In genomic region chr7:63913724-63914692, GRCm38 (mm10) we compare ENCODE assay signal across 8 mouse cellular contexts. TPM values are rescaled to one million over a fixed set of nuclear protein-coding genes. Genes with fewer than 3 reads are reported as not detected.
DNase-seq lines count a peak whose midpoint lies in the region; ATAC-seq and TF ChIP-seq lines count a peak whose summit lies in the region.

No protein-coding gene starts in this region.

- H3K36me3 ChIP-seq in intestine, embryonic 14.5 days (ENCODE audit: control insufficient read depth, insufficient read depth, low read length) = no peaks in the 10 kb centered on the region
- H3K36me3 ChIP-seq in midbrain, embryonic 13.5 days = no peaks in the 10 kb centered on the region

- no peak overlapping the region for H3K4me2 ChIP-seq in intestine, embryonic 14.5 days (ENCODE audit: low read length)
- H3K4me2 ChIP-seq in midbrain, embryonic 13.5 days (replicated peaks) = no peak overlapping the region

- no peak overlapping the region for H3K9ac ChIP-seq in intestine, embryonic 14.5 days (ENCODE audit: low read length)
- no peak overlapping the region for H3K9ac ChIP-seq in midbrain, embryonic 13.5 days (replicated peaks)

- H3K4me3 ChIP-seq in layer of hippocampus, adult 2 months = no peak overlapping the region
- peak overlapping the region; percentile 21 for H3K4me3 ChIP-seq in brown adipose tissue, adult 24 weeks (ENCODE audit: insufficient read depth, low read depth, low read length)
- no peak overlapping the region for H3K4me3 ChIP-seq in intestine, embryonic 14.5 days (ENCODE audit: low read depth, low read length)
- no peak overlapping the region for H3K4me3 ChIP-seq in midbrain, embryonic 13.5 days (replicated peaks)

- WGBS in intestine, embryonic 14.5 days = 39% methylated on average over 10 of the region's 10 CpGs
- WGBS in midbrain, embryonic 13.5 days = 44% methylated on average over 10 of the region's 10 CpGs

- H3K9me3 ChIP-seq in intestine, embryonic 14.5 days (ENCODE audit: control insufficient read depth, low read length) = no peaks in the 10 kb centered on the region
- H3K9me3 ChIP-seq in midbrain, embryonic 13.5 days = no peaks in the 10 kb centered on the region

- peak overlapping the region; percentile 90 for H3K27ac ChIP-seq in layer of hippocampus, adult 2 months
- peak overlapping the region; percentile 88 for H3K27ac ChIP-seq in brown adipose tissue, adult 24 weeks (replicated peaks; ENCODE audit: low read depth, low read length)
- H3K27ac ChIP-seq in intestine, embryonic 14.5 days (ENCODE audit: low read depth) = peak overlapping the region; percentile 14; the same call in 1 of the 2 replicates
- peak overlapping the region; percentile 25; the same call in 1 of the 2 replicates for H3K27ac ChIP-seq in midbrain, embryonic 13.5 days

- H3K4me1 ChIP-seq in brown adipose tissue, adult 24 weeks (ENCODE audit: control insufficient read depth, insufficient read depth, insufficient read length, low read length) = peaks cover 78% of the 10 kb centered on the region
- peaks cover 32% of the 10 kb centered on the region for H3K4me1 ChIP-seq in intestine, embryonic 14.5 days (replicated peaks; ENCODE audit: control insufficient read depth, insufficient read depth, low read length)
- H3K4me1 ChIP-seq in midbrain, embryonic 13.5 days (replicated peaks) = peaks cover 66% of the 10 kb centered on the region

- no peak for TF ChIP-seq CTCF in layer of hippocampus, adult 2 months (conservative IDR thresholded peaks at IDR 0.05)

- no peak for DNase-seq in layer of hippocampus, adult 2 months (ENCODE audit: low spot score in 2 of 2)
- DNase-seq in layer of hippocampus, postnatal 25 days (ENCODE audit: extremely low spot score in 1 of 2, low spot score in 1 of 2) = no peak
- no peak for DNase-seq in intestine, embryonic 14.5 days (ENCODE audit: low spot score)
- DNase-seq in right cerebral cortex, adult 18-20 months = no peak
- no peak for DNase-seq in cerebellum, adult 11 months
- no peak for DNase-seq in spleen, postnatal 10 days (ENCODE audit: low spot score in 2 of 2)

- H3K27me3 ChIP-seq in intestine, embryonic 14.5 days (replicated peaks; ENCODE audit: control insufficient read depth, insufficient read depth, low read length) = no peaks in the 10 kb centered on the region
- no peaks in the 10 kb centered on the region for H3K27me3 ChIP-seq in midbrain, embryonic 13.5 days

- 0 out of 2 replicates have a peak, but pooled peaks have one; percentile 22 for ATAC-seq in intestine, embryonic 14.5 days (replicated peaks; ENCODE audit: low FRiP score, low TSS enrichment, low read depth)
- no peak for ATAC-seq in midbrain, embryonic 13.5 days

RNA-seq across cellular contexts. Expression of gene E030018B13Rik, which starts 2.6 kb away (rescaled TPM):
- not detected for total RNA-seq in layer of hippocampus, adult 2 months (2021)
- not detected for total RNA-seq in layer of hippocampus, postnatal 25 days (2021)
- polyA plus RNA-seq in brown adipose tissue, adult 24 weeks (2012; ENCODE audit: insufficient read depth, insufficient read length, missing spikeins) = not detected in 2 replicates
- 0.30 TPM in 1 of 2 replicates, not detected in the other for polyA plus RNA-seq in intestine, embryonic 14.5 days (2014; fragmentation: Nextera tagmentation; extraction: Ambion mirVana)
- polyA plus RNA-seq in midbrain, embryonic 13.5 days (2015; fragmentation: Nextera tagmentation; extraction: Ambion mirVana) = 0.22 and 0.27 TPM in 2 replicates

RNA-seq across cellular contexts. Expression of gene Klf13, which starts 24.7 kb away (rescaled TPM):
- 100 to 1,000 TPM; 200 to 216 TPM for total RNA-seq in layer of hippocampus, adult 2 months (2021)
- 100 to 1,000 TPM; 204 to 216 TPM for total RNA-seq in layer of hippocampus, postnatal 25 days (2021)
- polyA plus RNA-seq in brown adipose tissue, adult 24 weeks (2012; ENCODE audit: insufficient read depth, insufficient read length, missing spikeins) = 13.6 and 24.0 TPM in 2 replicates
- polyA plus RNA-seq in intestine, embryonic 14.5 days (2014; fragmentation: Nextera tagmentation; extraction: Ambion mirVana) = 30.7 and 32.1 TPM in 2 replicates
- 24.4 and 24.7 TPM in 2 replicates for polyA plus RNA-seq in midbrain, embryonic 13.5 days (2015; fragmentation: Nextera tagmentation; extraction: Ambion mirVana)

Comparison
In these comparisons a context has a peak if more than half of its experiments do, and no peak if none do; other contexts are left out.
1. H3K27ac ChIP-seq: peak in every context shown above with its lines; median percentile 90 in layer of hippocampus, adult 2 months; 88 in brown adipose tissue, adult 24 weeks; 25 in midbrain, embryonic 13.5 days; 14 in intestine, embryonic 14.5 days.